Mouse (Mus musculus) right cerebral cortex, postnatal 4 days (tissue): ENCODE results near the gene Gm20696.

Source experiments
- DNase-seq: peaks from one replicate; pipeline ENCODE4 v3.0.0-alpha.2; 2022

The Gm20696 gene

DNA sequence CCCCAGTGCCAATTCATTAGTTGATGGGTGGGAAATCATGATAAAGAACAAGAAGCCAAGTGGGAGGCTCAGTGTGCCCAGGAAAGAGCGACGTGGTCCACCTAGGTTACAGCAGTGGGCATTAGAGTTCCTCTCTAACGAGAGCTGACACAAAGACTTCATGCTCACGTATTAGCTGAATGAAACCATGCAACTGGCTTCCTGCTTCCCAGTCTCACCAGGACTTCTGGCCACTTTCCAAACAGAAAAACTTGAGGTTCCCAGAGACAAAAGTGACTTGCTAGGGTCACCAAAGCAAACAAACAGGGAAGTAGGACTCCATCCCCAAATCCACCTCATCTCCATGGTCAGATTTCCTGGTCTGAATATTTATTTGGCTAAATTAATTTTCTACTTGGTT lies 288.9 kb downstream of the Gm20696 start:
- DNase-seq, result no peak

DNA sequence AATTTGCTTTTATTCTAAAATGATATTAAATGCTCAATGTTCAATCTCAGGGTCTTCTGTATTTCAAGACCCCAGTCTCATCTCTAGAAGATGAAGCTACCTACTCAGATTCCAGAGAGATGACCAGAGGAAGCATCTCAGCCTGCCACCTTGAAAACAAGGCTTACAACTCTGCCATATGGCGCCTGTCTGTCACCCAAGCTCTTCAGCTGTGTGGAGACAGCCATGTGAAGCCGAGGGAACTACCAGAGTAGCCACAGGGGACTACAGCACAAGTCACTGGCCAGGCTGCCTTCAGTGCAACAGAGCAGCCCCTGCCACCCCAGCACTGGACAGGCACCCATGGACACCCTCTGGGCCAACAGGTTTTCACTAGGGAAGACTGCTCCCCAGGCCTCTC lies 289.5 kb downstream of the Gm20696 start:
- DNase-seq, result no peak

DNA sequence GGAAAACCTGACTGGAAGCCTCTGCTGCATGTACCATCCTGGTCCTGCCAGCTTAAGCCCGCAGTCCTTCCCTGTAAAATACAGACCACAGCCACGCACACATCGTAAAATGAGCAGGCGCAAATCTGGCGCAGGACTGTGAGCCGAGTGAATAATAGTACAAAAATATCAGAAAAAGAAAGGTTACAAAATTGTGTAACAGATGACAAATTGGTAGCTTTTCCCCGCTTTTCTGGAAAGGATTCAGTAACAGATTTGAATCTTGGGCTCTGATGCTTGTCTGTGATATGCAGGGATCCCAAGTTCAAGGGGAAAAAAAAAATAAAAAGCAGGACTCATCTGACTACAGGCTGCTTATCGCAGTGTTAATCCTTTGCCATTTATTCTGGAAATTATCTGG lies 289.9 kb downstream of the Gm20696 start:
- no peak for DNase-seq

DNA sequence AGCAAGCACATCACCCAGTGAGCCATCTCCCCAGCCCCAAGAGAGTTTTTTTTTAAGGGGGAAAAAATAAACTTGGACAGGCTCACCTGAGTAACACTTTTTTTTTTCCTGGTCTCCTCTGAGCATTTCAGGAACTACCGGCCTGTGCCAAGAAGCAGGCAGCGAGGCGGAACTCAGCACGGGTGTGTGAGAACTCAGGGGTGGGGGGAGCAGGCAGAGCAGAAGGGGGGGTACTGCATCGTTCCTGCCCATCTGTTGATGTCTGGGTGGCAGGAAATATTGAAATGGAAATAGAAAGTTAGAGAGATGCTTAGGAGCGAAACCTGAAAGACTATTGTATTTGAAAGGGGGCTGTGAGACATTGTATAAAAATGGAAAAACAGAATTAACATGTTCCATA lies 290.7 kb downstream of the Gm20696 start:
- DNase-seq, result no peak

DNA sequence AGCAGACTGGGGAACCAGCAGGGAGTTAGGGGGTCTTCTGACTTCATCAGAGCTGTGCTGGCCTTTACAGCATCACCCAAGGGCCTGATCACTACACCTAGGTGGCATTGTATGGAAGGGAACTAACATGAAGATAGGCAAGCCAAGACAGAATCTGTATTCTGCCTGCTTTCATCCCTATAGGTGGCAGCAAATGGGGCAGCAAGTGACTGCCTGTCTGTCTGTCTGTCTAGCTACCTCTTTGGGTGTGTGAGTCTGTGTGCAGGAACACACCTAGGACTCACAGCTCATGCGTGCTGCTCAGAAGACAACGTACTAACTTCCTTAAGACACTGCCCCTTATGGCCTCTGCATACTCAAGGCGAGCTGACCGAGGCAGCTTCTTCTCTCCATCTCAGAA lies 291.2 kb downstream of the Gm20696 start:
- DNase-seq, result no peak

DNA sequence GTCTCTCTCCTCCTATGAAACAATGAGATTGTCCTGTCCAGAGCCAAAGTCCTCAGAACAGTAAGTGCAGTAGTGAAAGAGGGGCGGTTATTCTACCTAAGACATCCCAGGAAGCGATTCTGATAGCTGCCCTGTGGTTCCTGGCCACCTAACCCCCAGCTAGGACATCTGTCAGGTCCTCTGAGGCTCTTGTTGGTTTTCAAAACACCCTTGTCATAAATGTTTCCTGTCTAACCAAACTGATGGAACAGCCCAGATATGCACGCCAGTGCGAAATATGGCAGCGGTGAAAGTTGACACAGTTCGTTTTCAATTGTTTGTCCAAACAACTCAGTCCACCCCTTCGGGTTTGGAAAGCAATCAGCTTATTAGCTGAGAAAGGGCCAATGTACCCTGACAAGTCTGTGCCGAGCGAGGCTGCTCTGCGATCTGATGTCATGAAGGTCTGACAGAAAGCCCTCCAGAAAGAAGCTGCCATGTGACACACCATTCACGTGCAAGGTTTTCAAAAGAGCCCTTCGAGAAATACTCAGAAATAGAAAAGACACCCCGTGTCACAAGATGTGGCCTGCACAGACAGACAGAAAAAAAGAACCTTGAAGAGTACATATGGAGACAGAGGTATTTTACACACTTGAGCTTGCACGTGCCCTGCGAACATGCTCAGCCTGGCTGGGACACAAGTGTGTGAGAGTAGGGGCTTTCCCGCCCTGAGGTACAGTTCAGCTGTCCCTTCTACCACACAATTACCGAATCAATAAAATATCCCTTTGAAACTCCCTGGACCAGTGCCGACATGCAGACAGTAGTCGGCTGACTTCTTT lies 291.9 kb downstream of the Gm20696 start:
- DNase-seq, result peak; percentile 27

DNA sequence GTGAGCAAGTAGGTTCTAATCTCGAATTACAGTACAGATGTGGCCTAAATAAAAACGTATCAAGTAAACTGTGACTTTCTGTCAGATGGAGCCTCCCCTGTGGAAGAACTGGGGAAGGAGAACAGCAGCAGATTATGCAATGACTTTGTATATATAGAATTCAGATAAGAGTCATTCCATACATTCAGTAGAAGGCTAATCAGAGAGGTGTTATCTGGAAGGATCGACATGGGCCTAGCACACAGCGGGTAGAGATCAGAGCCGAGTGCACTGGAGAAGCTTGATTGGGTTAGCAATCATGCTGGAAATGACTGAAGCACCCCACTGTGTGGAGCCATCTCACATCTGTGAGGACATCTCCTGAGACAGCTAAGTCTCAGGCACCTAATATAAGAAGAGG lies 294.2 kb downstream of the Gm20696 start:
- no peak for DNase-seq

DNA sequence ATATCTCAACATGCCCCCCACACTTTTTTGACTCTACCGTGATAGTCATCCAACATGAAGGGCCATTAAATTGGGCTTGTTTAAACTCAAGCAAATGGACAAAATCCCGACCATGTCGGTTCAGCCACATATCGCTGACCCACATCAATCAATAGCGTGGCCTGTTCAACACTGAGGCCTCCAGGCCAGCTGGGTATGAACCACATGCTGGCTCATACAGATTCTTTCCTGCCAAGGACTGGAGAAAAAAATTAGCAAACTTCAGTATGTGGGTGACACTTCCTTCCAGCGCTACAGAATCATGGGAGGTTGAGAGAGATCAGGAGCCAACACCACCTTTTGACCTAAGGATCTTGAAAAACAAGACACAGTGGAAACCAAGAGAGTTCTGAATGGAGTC lies 294.6 kb downstream of the Gm20696 start:
- DNase-seq, result no peak

DNA sequence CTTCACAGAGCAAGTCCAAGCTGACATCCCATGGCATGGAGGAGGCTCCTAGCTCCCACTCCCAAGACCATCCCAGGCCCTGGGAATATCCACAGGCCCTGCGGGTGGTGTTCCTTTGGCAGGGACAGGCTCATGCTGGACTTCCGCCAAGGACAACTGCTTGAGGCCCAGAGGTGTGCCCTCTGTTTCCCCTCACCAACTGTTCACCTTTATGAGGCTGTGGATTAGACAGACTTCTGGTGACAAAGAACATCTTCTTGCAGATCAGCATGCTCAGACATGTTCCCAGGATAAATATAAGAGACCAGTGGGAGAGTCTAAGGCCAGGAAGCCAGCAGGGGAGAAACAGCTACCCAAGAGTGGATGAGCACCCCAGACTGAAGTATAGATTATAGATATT lies 296.7 kb downstream of the Gm20696 start:
- no peak for DNase-seq

DNA sequence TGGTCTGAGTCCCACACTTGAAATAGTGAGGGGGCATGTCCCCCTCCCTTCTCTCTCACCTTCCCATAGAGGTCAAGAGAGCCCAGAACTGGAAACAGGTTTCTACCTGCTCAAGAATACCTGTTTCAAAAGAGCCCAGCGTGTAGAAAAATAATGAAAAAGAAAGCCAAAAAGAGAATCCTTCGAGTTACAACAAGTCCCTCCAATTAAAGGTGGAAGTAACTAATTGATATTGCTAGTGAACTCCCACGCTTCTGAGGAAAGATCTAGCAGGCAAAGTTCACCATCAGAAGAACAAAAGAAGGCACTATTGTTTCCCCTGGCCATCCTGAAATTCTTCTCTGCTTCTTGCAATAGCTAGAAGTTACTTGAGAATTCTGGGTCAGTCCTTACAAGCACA lies 297.4 kb downstream of the Gm20696 start:
- no peak for DNase-seq

DNA sequence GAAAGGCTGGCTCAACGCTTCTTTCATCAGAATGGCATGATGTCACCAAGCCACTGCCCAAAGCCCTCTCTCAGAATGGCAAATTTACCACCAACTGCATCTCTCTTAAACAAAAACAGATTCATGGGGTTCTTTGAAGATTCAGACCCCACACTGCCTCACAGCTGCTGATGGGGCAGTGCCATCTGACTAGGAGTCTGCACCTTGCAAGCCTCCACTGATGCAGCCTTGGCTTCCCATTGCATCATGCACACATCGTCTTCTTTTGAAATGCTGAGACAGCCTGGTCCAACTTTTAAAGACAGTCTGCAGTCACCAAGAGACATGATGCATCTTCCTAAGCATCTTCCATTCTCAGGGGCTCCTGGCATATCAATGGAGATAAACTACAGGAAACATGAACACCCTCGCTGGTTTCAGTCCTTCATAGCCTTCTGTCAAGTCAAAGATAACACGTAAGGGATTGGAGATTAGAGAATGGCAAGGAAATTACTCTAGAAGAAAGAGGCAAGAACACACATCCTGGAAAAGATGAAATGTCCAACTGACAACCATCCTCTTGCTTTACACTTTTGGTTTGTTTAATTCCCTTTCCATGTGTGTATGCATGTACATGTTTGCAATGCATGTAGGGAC lies 298.4 kb downstream of the Gm20696 start:
- DNase-seq, result no peak

DNA sequence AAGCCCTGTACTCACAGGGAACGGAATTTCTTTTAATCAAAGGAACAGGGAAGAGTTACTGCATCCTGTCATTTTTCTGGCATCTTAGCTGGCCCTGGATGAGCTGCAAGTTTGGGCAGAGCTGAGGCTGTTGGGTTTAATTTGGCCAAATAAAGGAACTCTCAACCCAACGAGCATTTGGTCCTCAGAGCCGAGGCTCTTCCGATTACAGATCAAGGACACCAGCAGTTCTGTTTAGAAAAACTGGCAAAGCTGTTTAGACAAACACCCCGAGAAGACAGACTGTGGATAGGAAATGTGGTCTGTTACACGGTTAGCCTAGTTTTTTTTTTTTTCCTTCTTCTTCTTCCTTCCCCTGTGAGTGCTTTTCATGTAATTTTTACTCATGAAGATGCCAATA lies 302.1 kb downstream of the Gm20696 start:
- no peak for DNase-seq

DNA sequence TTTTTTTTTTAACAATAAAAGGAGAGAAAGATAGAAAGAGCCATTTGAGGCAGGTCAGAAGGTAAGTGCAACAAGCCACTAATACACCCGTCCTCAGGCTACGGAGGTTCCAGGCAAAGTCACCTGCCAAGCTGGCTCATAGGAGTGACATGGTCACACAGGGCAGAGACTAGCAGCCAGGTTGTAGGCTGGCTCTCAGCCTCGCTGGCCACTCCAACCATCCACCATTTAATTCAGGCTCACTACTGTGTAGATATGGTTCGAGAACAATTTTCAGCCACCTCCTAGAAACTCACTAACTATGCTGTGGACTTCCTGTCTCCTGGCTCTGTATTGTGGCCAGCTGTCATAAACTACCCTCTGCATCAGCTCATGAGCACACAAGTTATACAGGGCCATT lies 306.0 kb downstream of the Gm20696 start:
- no peak for DNase-seq

DNA sequence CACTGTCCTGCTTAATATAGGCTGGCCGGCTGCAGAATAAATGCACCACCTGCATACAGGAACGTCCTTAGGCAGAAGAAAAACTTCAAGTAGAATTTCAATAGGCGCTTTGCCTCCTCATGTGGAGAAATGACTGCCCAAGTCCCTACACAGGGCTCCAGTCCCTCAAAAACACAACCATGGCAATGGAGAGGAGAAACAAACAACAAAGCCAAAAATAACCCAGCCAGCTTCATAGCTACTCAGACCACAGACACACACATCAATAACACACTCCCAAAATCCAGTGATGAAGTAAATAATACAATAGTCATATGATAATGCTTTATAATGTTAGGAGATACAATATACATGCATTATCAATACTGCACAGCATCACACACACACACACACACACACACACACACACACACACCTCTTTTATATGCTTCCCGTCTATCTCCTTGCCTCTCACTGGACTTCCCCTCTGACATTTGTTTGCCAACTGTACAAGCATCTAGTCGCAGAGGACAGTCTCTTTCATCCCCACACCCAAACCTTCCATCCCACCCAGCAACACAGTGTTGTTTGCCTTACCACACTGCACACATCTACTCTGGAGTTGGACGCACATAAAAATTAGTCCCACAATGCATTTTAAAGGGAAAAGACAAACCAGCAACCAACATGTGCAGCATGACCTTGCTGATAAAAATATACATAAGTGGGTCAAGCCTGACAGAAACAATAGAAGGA lies 306.7 kb downstream of the Gm20696 start:
- DNase-seq, result no peak

DNA sequence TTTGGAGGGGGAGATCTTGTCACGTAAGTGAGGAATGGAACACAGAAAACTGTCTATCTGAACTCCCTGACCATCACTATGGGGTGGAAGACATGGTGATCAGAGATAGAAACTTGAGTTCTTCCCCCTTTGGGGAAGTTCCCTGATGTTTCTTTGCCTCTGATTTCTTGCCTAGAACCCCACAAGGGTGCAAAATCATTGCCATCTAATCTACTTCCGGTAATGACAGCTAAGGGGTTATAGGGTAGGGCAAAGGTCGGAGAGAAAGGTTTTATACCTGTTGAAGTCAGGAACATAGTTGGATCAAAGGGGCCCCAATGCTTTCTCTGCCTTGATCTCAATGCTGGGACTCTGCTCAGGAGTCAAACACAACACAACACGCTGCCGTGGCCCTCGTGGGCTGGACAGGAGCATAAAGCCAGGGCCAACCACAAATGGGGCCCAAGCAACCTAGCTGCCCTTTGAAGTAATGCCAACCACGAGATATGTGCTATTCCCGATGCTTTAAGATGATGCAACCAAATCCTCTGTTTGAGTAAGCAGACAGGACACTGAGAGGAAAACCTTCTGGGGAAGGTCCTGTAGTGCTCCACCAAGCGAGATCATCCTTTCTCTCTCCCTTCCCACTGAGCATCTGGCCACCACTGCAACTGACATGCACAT lies 307.4 kb downstream of the Gm20696 start:
- no peak for DNase-seq

DNA sequence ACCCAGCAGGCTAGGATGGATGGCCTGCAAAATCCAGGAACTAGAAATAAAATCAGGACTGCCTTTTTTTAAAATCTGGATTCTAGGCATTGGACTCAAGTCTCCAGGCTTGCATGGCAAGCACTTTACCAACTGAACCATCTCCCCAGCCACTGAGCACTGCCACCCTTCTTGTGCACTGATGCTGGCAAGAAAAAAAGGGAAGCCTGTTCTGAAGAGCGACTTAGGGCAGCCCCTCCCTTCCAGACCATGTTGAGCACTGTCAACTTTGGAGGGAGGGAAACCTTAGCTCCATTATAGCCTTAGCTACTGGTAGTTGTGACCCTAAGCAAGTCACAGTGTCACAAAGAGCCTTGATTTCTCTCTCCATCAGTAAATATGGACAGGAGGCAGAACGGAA lies 308.7 kb downstream of the Gm20696 start:
- no peak for DNase-seq

DNA sequence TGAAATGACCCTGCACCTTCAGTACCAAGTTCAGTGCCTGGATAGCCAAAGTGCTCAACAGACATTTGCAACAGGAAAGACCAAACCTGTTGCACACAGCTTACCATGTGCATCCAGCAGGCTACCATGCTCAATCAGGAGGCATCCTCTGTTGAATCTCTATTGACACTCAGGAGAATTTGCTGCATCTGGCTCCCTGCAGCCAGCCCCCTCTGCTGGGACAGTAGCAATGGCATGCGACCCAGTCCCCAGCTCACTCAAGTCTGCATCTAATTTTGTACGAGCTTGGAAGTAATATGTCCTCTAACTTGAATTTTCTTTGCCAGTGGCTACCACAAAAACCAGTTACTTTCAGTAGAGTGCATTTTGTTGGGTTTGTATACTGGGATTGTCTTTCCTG lies 312.3 kb downstream of the Gm20696 start:
- DNase-seq, result no peak

DNA sequence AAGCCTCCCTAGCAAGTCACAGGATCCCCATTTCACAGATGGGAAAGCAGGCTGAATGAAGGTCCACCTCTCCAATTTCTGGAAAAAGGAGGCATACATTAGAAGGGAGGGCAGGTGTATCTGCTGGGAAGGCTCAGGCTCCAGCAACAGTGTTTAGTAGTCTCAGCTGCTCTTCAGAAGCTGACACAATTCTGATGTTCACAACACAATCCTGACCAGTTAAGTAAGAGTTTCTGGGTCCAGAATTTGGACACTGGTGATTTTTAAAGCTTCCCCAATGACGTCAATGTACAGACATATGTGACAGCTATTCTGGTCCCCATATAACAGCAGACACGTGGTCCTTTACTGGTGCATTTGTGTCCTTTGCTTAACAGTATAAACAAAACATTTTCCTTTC lies 313.2 kb downstream of the Gm20696 start:
- no peak for DNase-seq

DNA sequence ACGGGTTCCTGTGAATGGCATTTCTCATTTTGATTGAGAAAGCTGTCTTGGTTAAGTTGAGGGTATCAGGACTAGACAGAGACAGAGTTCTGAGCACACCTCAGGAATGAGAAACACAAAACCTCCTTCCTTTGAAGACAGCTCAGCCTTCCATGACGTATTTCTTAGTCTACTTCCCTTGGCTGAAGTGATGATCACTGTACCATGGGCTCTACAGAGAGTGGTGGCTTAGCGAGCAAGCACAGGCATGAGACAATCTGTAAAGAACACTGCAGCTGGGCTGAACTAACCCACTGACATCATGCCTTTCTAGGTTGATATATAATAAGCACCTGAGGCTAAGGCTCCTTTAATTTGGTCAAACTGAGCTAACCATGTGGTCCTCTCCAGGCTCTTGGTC lies 316.0 kb downstream of the Gm20696 start:
- no peak for DNase-seq

DNA sequence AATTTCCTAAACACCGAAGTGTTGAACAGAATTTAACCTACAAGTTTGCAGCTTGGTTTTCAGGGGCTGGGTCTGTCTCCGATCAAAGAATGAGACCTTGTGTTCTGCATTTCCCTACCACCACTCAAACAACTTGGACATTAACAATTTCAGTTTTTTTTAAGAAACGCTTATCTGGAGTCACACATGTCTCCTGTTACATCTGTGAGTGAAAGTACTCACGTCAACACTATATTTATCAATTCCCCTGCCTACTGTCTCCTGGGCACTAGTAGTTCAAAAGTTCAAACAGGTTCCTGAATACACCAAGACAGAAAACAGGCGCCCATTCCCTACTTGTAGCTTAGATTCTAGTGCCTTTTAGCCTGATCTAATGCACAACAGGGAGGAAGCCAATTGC lies 316.4 kb downstream of the Gm20696 start:
- no peak for DNase-seq

DNA sequence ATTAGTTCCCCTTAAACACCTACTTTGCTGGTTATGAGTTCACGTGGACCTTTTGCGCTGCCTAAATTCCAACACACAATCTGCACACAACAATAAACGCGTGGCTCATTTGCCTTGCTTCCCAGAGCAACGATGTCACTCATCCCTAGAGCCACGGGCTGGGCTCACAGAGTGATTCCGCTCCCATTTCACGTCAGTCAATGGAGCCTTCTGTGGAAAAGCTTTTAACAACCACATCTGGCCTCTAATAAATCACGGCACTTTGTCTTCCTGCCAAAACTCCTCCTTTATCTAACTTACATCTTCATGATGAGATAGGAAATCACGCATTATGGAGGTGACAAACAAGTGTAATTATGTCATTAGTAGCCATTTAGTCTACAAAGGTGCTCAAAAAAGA lies 318.8 kb downstream of the Gm20696 start:
- no peak for DNase-seq

DNA sequence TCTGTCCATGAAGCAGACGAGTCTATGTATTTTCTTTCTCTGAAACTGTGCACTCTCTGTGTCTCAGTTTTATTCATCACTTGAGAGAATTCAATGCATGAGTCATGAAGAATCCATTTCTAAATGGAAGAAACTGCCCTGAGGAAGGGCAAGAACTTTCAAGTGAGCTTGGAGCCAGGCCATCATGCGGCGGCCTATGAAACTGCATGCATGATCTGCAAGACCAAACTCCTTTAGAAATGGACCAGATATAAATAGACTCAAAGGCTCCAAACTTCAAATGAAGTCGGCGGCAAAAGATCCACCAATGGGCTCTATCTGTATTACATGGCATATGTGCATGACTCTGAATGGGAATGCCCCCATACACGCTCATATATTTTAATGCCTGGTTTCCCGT lies 321.6 kb downstream of the Gm20696 start:
- DNase-seq, result no peak

DNA sequence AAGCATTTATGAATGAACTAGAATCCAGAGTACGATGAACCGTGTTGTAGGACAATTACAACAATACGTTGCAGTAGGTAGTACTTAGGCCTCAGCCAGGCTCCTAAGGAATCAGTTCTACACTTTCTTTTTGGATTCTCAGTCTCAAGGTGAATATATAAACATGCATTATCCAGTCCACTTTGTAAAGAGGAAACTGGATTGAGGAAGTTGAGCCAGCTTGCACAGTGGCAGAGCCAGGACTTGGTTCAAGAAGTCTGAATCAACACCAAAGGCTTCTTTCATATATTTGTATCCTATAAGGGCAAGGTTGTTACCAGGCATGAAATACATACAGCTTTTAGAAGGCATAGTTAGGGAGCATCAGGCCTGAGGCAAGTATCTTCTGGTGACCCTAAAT lies 322.2 kb downstream of the Gm20696 start:
- no peak for DNase-seq

DNA sequence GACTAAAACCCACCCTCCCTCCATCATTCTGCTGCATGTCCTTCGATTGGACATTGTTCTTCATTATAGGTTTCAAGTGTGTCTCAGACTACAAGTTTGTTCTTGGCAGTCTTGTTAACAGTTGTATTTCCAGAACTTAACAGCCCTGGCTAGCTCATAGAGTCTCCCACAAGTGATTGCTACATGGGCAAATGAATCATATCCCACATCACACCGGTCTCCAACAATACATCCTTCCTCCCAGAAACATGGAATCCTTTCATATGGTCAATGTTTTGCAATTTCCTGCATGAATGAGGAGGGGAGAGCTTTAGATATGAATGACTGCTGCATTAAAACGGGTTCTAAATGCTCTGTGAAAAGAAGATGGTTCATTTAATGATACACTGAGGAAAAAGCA lies 322.8 kb downstream of the Gm20696 start:
- DNase-seq, result no peak
